Mouse (Mus musculus) cerebellum, adult 9-11 months (tissue): ENCODE data around the gene Uhrf1.

Experiments used
- DNase-seq: peaks from one replicate; pipeline ENCODE4 v3.0.0; 2022

Uhrf1 gene

GRCm38 (mm10) chr17:56302363-56302996, 641 bp upstream of the Uhrf1 start:
- DNase-seq = no peak

- peak; percentile 90 for DNase-seq
Observed at GRCm38 (mm10) chr17:56303847-56304586, 896 bp downstream of the Uhrf1 start.

- no peak for DNase-seq
Observed at GRCm38 (mm10) chr17:56304718-56305117, 1.6 kb downstream of the Uhrf1 start.

- DNase-seq = no peak
Observed at GRCm38 (mm10) chr17:56305156-56305555, 2.0 kb downstream of the Uhrf1 start.

- DNase-seq = no peak
Observed at GRCm38 (mm10) chr17:56305826-56306225, 2.7 kb downstream of the Uhrf1 start.

GRCm38 (mm10) chr17:56308088-56308487, 5.0 kb downstream of the Uhrf1 start:
- DNase-seq = no peak

GRCm38 (mm10) chr17:56309191-56309945, 6.2 kb downstream of the Uhrf1 start:
- DNase-seq = no peak

- peak; percentile 61 for DNase-seq
Observed at GRCm38 (mm10) chr17:56324419-56324818, 21.3 kb downstream of the Uhrf1 start.

GRCm38 (mm10) chr17:56325450-56326152, 22.5 kb downstream of the Uhrf1 start, which contains the start of gene Kdm4b:
Kdm4b (plus strand) TSS chr17:56326062.
- peak; percentile 100 for DNase-seq

- peak; percentile 59 for DNase-seq
Observed at GRCm38 (mm10) chr17:56326153-56327147, 23.3 kb downstream of the Uhrf1 start.

- DNase-seq = no peak
Observed at GRCm38 (mm10) chr17:56329267-56329666, 26.1 kb downstream of the Uhrf1 start.

GRCm38 (mm10) chr17:56330345-56330744, 27.2 kb downstream of the Uhrf1 start:
- no peak for DNase-seq

GRCm38 (mm10) chr17:56331256-56331655, 28.1 kb downstream of the Uhrf1 start:
- no peak for DNase-seq

GRCm38 (mm10) chr17:56332987-56333386, 29.9 kb downstream of the Uhrf1 start:
- DNase-seq = no peak

GRCm38 (mm10) chr17:56337190-56337589, 34.1 kb downstream of the Uhrf1 start:
- DNase-seq = peak; percentile 80

- DNase-seq = no peak
Observed at GRCm38 (mm10) chr17:56337791-56338190, 34.7 kb downstream of the Uhrf1 start.

GRCm38 (mm10) chr17:56338909-56339308, 35.8 kb downstream of the Uhrf1 start:
- DNase-seq = no peak

GRCm38 (mm10) chr17:56340717-56341116, 37.6 kb downstream of the Uhrf1 start:
- peak; percentile 86 for DNase-seq

- DNase-seq = no peak
Observed at GRCm38 (mm10) chr17:56343466-56343865, 40.3 kb downstream of the Uhrf1 start.

GRCm38 (mm10) chr17:56345364-56345763, 42.2 kb downstream of the Uhrf1 start:
- no peak for DNase-seq

- DNase-seq = no peak
Observed at GRCm38 (mm10) chr17:56348128-56348527, 45.0 kb downstream of the Uhrf1 start.

GRCm38 (mm10) chr17:56348586-56348985, 45.5 kb downstream of the Uhrf1 start:
- DNase-seq = no peak
